Mouse (Mus musculus): ENCODE measurements around the gene Gfra1. TPM values are rescaled to one million over a fixed set of nuclear protein-coding genes. Genes with fewer than 3 reads are reported as not detected.
A peak's percentile ranks its signal among the peaks of the same experiment; 100 is the strongest.

Gene Gfra1
- total and polyA plus RNA-seq, 2 experiments from 2014 or later = 32.3 to 59.8 TPM

- DNase-seq (ENCODE audit: low spot score) (no peak), ATAC-seq (no peak)
Observed at GRCm38 (mm10) chr19:58383273-58383672, 72.4 kb downstream of the Gfra1 start.

DNA sequence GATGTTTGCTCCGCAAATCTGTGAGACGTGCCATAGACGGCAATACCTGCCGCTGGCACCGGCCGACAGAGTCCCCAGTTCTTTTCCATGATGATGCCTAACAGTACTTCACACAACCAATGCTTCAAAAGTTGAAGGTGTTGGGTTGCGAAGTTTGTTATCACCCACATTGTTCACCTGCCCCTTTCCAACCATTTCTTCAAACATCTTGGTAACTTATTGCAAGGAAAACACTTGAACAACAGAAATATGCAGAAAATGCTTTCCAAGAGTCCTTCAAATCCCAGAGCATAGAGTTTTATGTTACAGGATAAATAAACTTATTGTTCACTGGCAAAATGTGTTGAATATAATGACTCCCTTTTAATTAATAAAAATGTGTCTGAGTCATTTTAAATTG is 73.2 kb downstream of the Gfra1 start:
- no peak overlapping the region for H3K4me3 ChIP-seq (ENCODE audit: low read length)
- no peak for DNase-seq (ENCODE audit: low spot score)
- no peak for TF ChIP-seq CTCF (IDR thresholded peaks at IDR 0.05; ENCODE audit: low read depth)
- no peak for ATAC-seq
- no peak overlapping the region for H3K9ac ChIP-seq (replicated peaks; ENCODE audit: low read length)
- H3K4me2 ChIP-seq (ENCODE audit: low read depth, low read length) = no peak overlapping the region
- WGBS = 97% methylated on average over 7 of the region's 7 CpGs
- H3K27me3 ChIP-seq (ENCODE audit: insufficient read depth, low read length) = no peaks in the 10 kb centered on the region
- H3K27ac ChIP-seq = no peak overlapping the region
- no peaks in the 10 kb centered on the region for H3K9me3 ChIP-seq (ENCODE audit: low read length)
- no peaks in the 10 kb centered on the region for H3K4me1 ChIP-seq (ENCODE audit: insufficient read depth, low read length)
- H3K36me3 ChIP-seq (ENCODE audit: insufficient read depth, low read length) = no peaks in the 10 kb centered on the region

More at GRCm38 (mm10) chr19:58383273-58383672, 72.4 kb downstream of the Gfra1 start:
- no peak for TF ChIP-seq CTCF (IDR thresholded peaks at IDR 0.05; ENCODE audit: low read depth)
- no peaks in the 10 kb centered on the region for H3K4me1 ChIP-seq (ENCODE audit: insufficient read depth, low read length)
- WGBS = 55% methylated on average over 3 of the region's 3 CpGs
- H3K27me3 ChIP-seq (ENCODE audit: insufficient read depth, low read length) = no peaks in the 10 kb centered on the region
- no peak overlapping the region for H3K27ac ChIP-seq
- no peaks in the 10 kb centered on the region for H3K9me3 ChIP-seq (ENCODE audit: low read length)
- H3K36me3 ChIP-seq (ENCODE audit: insufficient read depth, low read length) = no peaks in the 10 kb centered on the region
- H3K4me2 ChIP-seq (ENCODE audit: low read depth, low read length) = no peak overlapping the region
- H3K4me3 ChIP-seq (ENCODE audit: low read length) = no peak overlapping the region
- no peak overlapping the region for H3K9ac ChIP-seq (replicated peaks; ENCODE audit: low read length)

- WGBS = 52% methylated on average over 8 of the region's 8 CpGs
Observed at GRCm38 (mm10) chr19:58377969-58378368, 77.7 kb downstream of the Gfra1 start.

DNA sequence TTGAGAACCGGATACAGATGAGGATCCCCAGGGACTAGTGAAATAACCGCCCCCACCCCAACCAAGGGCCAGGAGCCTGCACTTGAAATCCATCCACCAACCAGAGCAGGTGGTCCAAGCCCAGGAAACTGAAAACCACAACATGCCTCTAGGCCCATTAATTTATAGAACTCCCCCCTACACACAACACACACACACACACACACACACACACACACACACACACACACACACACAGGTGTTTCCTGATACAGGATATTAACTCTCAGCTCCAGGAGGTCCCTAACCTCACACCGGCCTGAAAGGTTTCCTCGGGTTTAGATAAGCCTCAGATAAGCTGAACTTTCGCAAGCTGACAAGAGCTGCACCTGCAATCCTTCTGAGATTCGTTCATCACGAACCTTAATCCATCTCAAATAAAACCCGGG is 79.0 kb downstream of the Gfra1 start:
- Histone ChIP-seq H3K4me3 (ENCODE audit: low read length) (no peak overlapping the region), H3K36me3 (ENCODE audit: insufficient read depth, low read length) (no peaks in the 10 kb centered on the region), H3K27ac (no peak overlapping the region), H3K4me1 (ENCODE audit: insufficient read depth, low read length) (no peaks in the 10 kb centered on the region), H3K27me3 (ENCODE audit: insufficient read depth, low read length) (no peaks in the 10 kb centered on the region), H3K4me2 (ENCODE audit: low read depth, low read length) (no peak overlapping the region), H3K9me3 (ENCODE audit: low read length) (no peaks in the 10 kb centered on the region), H3K9ac (replicated peaks; ENCODE audit: low read length) (no peak overlapping the region)
- DNase-seq (ENCODE audit: low spot score) = no peak
- no peak for TF ChIP-seq CTCF (IDR thresholded peaks at IDR 0.05; ENCODE audit: low read depth)
- WGBS = 78% methylated on average over 8 of the region's 8 CpGs
- no peak for ATAC-seq

More at GRCm38 (mm10) chr19:58377969-58378368, 77.7 kb downstream of the Gfra1 start:
- Histone ChIP-seq H3K27ac (no peak overlapping the region), H3K9ac (replicated peaks; ENCODE audit: low read length) (no peak overlapping the region), H3K4me1 (ENCODE audit: insufficient read depth, low read length) (no peaks in the 10 kb centered on the region), H3K36me3 (ENCODE audit: insufficient read depth, low read length) (no peaks in the 10 kb centered on the region), H3K27me3 (ENCODE audit: insufficient read depth, low read length) (no peaks in the 10 kb centered on the region), H3K4me3 (ENCODE audit: low read length) (no peak overlapping the region), H3K4me2 (ENCODE audit: low read depth, low read length) (no peak overlapping the region), H3K9me3 (ENCODE audit: low read length) (no peaks in the 10 kb centered on the region)
- no peak for TF ChIP-seq CTCF (IDR thresholded peaks at IDR 0.05; ENCODE audit: low read depth)
- peak; percentile 27; the same call in 1 of the 2 replicates for ATAC-seq
- DNase-seq (ENCODE audit: low spot score) = peak; percentile 69

- no peak overlapping the region for H3K27ac ChIP-seq
- no peaks in the 10 kb centered on the region for H3K27me3 ChIP-seq (ENCODE audit: insufficient read depth, low read length)
- no peaks in the 10 kb centered on the region for H3K9me3 ChIP-seq (ENCODE audit: low read length)
- no peak for TF ChIP-seq CTCF (IDR thresholded peaks at IDR 0.05; ENCODE audit: low read depth)
- 100% methylated on average over 5 of the region's 5 CpGs for WGBS
- H3K36me3 ChIP-seq (ENCODE audit: insufficient read depth, low read length) = no peaks in the 10 kb centered on the region
- ATAC-seq (no peak), DNase-seq (ENCODE audit: low spot score) (no peak)
- no peak overlapping the region for H3K4me3 ChIP-seq (ENCODE audit: low read length)
- no peak overlapping the region for H3K4me2 ChIP-seq (ENCODE audit: low read depth, low read length)
- H3K4me1 ChIP-seq (ENCODE audit: insufficient read depth, low read length) = no peaks in the 10 kb centered on the region
- no peak overlapping the region for H3K9ac ChIP-seq (replicated peaks; ENCODE audit: low read length)
Observed at GRCm38 (mm10) chr19:58374648-58375047, 81.1 kb downstream of the Gfra1 start.

DNA sequence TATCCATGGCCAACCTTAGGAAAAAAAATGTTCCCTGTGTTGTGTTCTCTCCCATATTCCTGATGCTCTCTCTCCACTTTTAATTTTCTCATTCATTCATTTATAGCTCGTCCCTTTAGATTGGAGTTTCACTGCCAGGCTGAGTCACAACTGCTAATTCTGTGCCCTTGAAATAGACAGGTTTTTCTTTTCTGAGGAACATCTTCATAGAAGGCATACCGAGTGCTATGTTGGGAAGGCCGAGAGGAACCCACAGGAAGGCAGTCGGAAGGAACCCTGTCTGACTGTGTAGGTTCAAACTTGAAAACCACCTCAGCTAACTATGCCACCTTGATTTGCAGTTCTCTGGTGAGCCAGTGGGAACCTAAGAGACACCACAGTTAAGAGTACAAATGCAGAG is 81.6 kb downstream of the Gfra1 start:
- Histone ChIP-seq H3K4me1 (ENCODE audit: insufficient read depth, low read length) (no peaks in the 10 kb centered on the region), H3K4me2 (ENCODE audit: low read depth, low read length) (no peak overlapping the region), H3K9ac (replicated peaks; ENCODE audit: low read length) (no peak overlapping the region), H3K36me3 (ENCODE audit: insufficient read depth, low read length) (no peaks in the 10 kb centered on the region), H3K9me3 (ENCODE audit: low read length) (no peaks in the 10 kb centered on the region), H3K4me3 (ENCODE audit: low read length) (no peak overlapping the region), H3K27ac (no peak overlapping the region), H3K27me3 (ENCODE audit: insufficient read depth, low read length) (no peaks in the 10 kb centered on the region)
- WGBS = 95% methylated on average over 4 of the region's 4 CpGs
- TF ChIP-seq CTCF (IDR thresholded peaks at IDR 0.05; ENCODE audit: low read depth) = no peak
- ATAC-seq = no peak
- DNase-seq (ENCODE audit: low spot score) = no peak

GRCm38 (mm10) chr19:58368513-58368912 is 87.2 kb downstream of the Gfra1 start:
- no peak overlapping the region for H3K4me2 ChIP-seq (ENCODE audit: low read depth, low read length)
- no peaks in the 10 kb centered on the region for H3K36me3 ChIP-seq (ENCODE audit: insufficient read depth, low read length)
- no peaks in the 10 kb centered on the region for H3K27me3 ChIP-seq (ENCODE audit: insufficient read depth, low read length)
- DNase-seq (ENCODE audit: low spot score) (no peak), ATAC-seq (no peak)
- no peak overlapping the region for H3K4me3 ChIP-seq (ENCODE audit: low read length)
- H3K9me3 ChIP-seq (ENCODE audit: low read length) = no peaks in the 10 kb centered on the region
- no peak overlapping the region for H3K9ac ChIP-seq (replicated peaks; ENCODE audit: low read length)
- no peak for TF ChIP-seq CTCF (IDR thresholded peaks at IDR 0.05; ENCODE audit: low read depth)
- 67% methylated on average over 2 of the region's 2 CpGs for WGBS
- H3K27ac ChIP-seq = no peak overlapping the region
- H3K4me1 ChIP-seq (ENCODE audit: insufficient read depth, low read length) = no peaks in the 10 kb centered on the region
